Mouse (Mus musculus): ENCODE data around the gene Tagln3. TPM values are rescaled to one million over a fixed set of nuclear protein-coding genes. Genes with fewer than 3 reads are reported as not detected.
A peak's percentile ranks its signal among the peaks of the same experiment; 100 is the strongest.

Gene Tagln3
- polyA plus RNA-seq, 1 experiment from 2014 or later, result 8.9 TPM

DNA sequence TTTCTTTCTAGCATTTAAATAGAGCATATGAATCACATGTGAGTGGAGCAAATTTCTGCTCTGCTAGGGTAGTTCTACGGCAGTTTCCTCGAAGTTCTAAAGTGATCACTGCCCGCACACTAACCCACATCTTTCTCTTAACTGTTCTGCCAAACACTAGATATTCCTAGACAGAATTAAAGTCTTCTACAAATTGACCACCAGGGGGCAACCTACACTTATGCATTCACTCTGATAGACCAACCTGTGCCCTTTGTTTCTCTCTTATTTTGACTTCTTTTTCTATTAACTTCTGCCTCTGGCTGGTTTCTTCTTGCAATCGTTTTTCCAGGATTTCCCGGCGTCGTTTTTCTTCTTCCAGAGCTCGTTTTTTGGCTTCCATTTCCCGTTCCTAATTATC is 32.4 kb upstream of the Tagln3 start:
- Histone ChIP-seq H3K4me2 (replicated peaks) (no peak overlapping the region), H3K27me3 (no peaks in the 10 kb centered on the region), H3K36me3 (peaks cover 11% of the 10 kb centered on the region), H3K4me3 (replicated peaks) (no peak overlapping the region), H3K9me3 (replicated peaks) (no peaks in the 10 kb centered on the region), H3K4me1 (no peaks in the 10 kb centered on the region), H3K9ac (no peak overlapping the region), H3K27ac (replicated peaks) (no peak overlapping the region)
- 26% methylated on average over 9 of the region's 9 CpGs for WGBS
- no peak for ATAC-seq (ENCODE audit: insufficient number of reproducible peaks, low FRiP score, low TSS enrichment, low read depth)

- Histone ChIP-seq H3K4me1 (peaks cover 14% of the 10 kb centered on the region), H3K9me3 (replicated peaks) (no peaks in the 10 kb centered on the region), H3K9ac (no peak overlapping the region), H3K4me2 (replicated peaks) (peak overlapping the region; percentile 67), H3K4me3 (replicated peaks) (peak overlapping the region; percentile 86; the same call in 1 of the 2 replicates), H3K27me3 (no peaks in the 10 kb centered on the region), H3K27ac (replicated peaks) (no peak overlapping the region), H3K36me3 (peaks cover 13% of the 10 kb centered on the region; the same call in 1 of the 2 replicates)
- no peak for ATAC-seq (ENCODE audit: insufficient number of reproducible peaks, low FRiP score, low TSS enrichment, low read depth)
- 62% methylated on average over 4 of the region's 4 CpGs for WGBS
Observed at GRCm38 (mm10) chr16:45743591-45744144, 19.3 kb upstream of the Tagln3 start.

DNA sequence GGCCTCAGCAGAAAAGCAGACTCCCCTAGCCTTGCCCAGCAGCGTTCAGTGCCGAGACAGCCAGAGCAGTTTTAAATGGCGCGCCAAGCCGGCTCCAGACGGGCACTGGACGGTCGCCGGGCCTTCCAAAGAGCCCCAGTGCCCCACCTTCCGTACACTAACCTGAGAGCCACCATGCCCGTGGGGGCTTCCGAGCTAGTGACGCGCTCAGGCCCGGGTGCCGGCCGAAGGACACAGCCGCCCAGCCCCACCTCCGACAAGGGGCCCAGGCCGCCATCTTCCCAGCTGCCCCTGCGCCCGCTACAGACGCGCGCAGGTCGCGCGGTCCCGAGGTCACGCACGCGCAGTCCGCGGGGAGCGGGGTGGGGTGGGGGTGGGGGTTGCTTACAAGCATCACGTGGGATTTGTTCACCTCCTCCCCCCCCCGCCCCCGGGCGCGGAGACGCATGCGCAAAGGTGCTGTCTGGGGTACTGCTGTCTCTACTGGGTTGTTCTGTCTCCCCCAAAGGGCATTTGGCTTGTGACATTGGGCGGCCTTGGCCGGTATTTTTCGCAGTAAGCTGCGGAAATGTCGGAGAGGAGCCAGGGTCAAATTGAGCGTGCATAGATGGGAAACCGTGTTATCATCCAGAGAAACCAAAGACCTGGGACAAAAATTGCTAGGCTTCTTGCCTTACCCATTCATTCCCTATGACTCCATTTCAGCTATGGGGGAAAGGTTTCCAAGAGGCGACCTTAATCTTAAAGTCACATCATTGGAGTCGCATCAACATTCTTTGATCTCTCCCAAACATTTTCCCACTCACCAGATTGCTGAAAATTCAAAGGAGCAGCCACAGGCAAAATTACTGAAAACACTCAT is 18.4 kb upstream of the Tagln3 start, which contains the start of gene Abhd10:
Gene Abhd10, minus strand, starts transcription at position 341 of the 862 bp plus-strand sequence.
- peaks cover 5% of the 10 kb centered on the region; the same call in 1 of the 2 replicates for H3K36me3 ChIP-seq
- peaks cover 14% of the 10 kb centered on the region for H3K4me1 ChIP-seq
- no peaks in the 10 kb centered on the region for H3K27me3 ChIP-seq
- peak; percentile 97 for ATAC-seq (ENCODE audit: insufficient number of reproducible peaks, low FRiP score, low TSS enrichment, low read depth)
- H3K9ac ChIP-seq, result peak within 1 kb of the TSS; percentile 87
- H3K9me3 ChIP-seq (replicated peaks), result no peaks in the 10 kb centered on the region
- peak within 1 kb of the TSS; percentile 67 for H3K4me2 ChIP-seq (replicated peaks)
- H3K27ac ChIP-seq (replicated peaks), result peak within 1 kb of the TSS; percentile 94
- WGBS, result under 1% methylated on average over 51 of the region's 51 CpGs
- H3K4me3 ChIP-seq (replicated peaks), result peak within 1 kb of the TSS; percentile 86

GRCm38 (mm10) chr16:45737880-45738279 is 13.5 kb upstream of the Tagln3 start:
- no peaks in the 10 kb centered on the region for H3K9me3 ChIP-seq (replicated peaks)
- no peak overlapping the region for H3K27ac ChIP-seq (replicated peaks)
- 85% methylated on average over 8 of the region's 8 CpGs for WGBS
- H3K4me2 ChIP-seq (replicated peaks), result no peak overlapping the region
- H3K27me3 ChIP-seq, result no peaks in the 10 kb centered on the region
- peaks cover 5% of the 10 kb centered on the region for H3K4me1 ChIP-seq
- ATAC-seq (ENCODE audit: insufficient number of reproducible peaks, low FRiP score, low TSS enrichment, low read depth), result no peak
- peaks cover 30% of the 10 kb centered on the region for H3K36me3 ChIP-seq
- H3K9ac ChIP-seq, result no peak overlapping the region
- H3K4me3 ChIP-seq (replicated peaks), result no peak overlapping the region

DNA sequence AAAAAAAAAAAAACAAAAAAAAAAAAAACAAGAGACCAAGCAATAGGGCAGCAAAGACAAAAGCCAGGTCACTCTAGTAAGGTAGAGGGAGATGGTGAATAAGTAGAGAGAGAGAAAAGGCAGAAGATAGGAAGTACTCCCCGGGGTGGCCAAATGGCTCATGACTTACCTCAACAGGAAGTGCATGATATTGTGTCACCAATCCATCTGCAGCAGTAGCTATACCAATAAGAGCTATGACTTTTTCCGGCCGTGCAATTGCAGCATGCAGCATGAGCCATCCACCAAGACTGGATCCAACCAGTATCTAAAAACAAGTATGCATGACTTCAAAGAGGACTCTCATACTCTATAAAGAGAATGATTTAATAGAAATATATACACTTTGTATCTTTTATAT is 12.3 kb upstream of the Tagln3 start:
- Histone ChIP-seq H3K27ac (replicated peaks) (no peak overlapping the region), H3K4me2 (replicated peaks) (no peak overlapping the region), H3K9me3 (replicated peaks) (no peaks in the 10 kb centered on the region), H3K4me1 (peaks cover 5% of the 10 kb centered on the region), H3K27me3 (no peaks in the 10 kb centered on the region), H3K4me3 (replicated peaks) (no peak overlapping the region), H3K36me3 (peaks cover 34% of the 10 kb centered on the region), H3K9ac (no peak overlapping the region)
- WGBS, result 95% methylated on average over 3 of the region's 3 CpGs
- ATAC-seq (ENCODE audit: insufficient number of reproducible peaks, low FRiP score, low TSS enrichment, low read depth), result no peak

- WGBS, result 88% methylated on average over 5 of the region's 5 CpGs
- no peak overlapping the region for H3K4me3 ChIP-seq (replicated peaks)
- peaks cover 31% of the 10 kb centered on the region for H3K36me3 ChIP-seq
- H3K9me3 ChIP-seq (replicated peaks), result no peaks in the 10 kb centered on the region
- H3K9ac ChIP-seq, result no peak overlapping the region
- peaks cover 7% of the 10 kb centered on the region; the same call in 1 of the 2 replicates for H3K4me1 ChIP-seq
- H3K27me3 ChIP-seq, result no peaks in the 10 kb centered on the region
- ATAC-seq (ENCODE audit: insufficient number of reproducible peaks, low FRiP score, low TSS enrichment, low read depth), result no peak
- no peak overlapping the region for H3K4me2 ChIP-seq (replicated peaks)
- H3K27ac ChIP-seq (replicated peaks), result no peak overlapping the region
Observed at GRCm38 (mm10) chr16:45729163-45729562, 4.8 kb upstream of the Tagln3 start.

DNA sequence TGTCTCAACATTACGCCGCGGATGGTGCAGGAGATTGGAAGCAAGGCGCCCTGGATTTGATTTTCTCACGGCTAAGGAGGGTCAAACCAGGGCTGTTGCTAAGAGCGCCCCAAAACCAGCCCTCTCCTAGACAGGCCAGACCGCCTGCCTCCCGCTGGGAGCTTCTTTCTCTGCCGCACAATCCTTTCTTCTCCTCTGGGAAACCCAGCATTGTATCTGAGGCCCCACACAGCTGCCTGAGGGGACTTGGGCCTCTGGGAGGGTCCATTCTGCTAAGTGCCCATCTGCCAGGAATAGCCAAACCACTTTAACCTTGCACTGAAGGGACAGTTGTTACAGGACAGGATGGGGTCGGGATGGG is 314 bp upstream of the Tagln3 start:
- H3K9ac ChIP-seq, result peak overlapping the region; percentile 46
- peaks cover 16% of the 10 kb centered on the region for H3K4me1 ChIP-seq
- H3K4me2 ChIP-seq (replicated peaks), result peak overlapping the region; percentile 88
- no peaks in the 10 kb centered on the region for H3K9me3 ChIP-seq (replicated peaks)
- no peak overlapping the region for H3K27ac ChIP-seq (replicated peaks)
- no peaks in the 10 kb centered on the region for H3K27me3 ChIP-seq
- peaks cover 9% of the 10 kb centered on the region for H3K36me3 ChIP-seq
- peak overlapping the region; percentile 53 for H3K4me3 ChIP-seq (replicated peaks)
- 0 out of 2 replicates have a peak, but pooled peaks have one; percentile 36 for ATAC-seq (ENCODE audit: insufficient number of reproducible peaks, low FRiP score, low TSS enrichment, low read depth)
- under 1% methylated on average over 10 of the region's 10 CpGs for WGBS

DNA sequence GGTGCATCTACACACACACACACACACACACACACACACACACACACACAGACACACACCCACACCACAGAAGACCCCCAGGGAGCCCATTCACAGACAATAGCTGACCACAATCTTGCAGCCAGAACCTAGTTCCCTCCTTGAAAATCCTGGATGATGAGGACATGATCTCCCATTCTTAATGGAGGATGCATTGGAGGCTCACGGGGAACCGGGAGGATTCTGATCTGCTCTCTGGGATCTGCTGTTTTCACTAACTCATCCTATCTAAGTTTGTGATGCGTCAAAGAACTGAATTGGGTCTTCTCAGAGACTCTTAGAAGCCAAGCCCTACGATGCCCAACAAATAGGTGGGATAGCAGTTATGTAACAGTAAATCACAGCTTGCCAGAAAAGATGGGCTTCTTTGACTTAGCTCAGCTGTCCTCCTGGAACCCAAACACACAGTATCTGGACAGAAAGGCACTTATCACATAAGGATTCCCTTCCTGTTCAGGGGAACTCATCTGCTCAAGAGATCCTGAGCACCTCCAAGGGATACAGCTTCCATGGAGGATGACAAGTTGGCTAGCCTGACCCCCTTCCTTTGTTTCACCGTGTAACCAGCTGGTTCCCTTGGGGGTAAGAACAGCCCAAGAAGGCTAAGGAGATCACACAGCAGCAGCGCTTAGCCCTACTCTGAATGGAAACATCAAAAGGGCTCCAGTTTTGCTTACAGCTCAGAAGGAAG is 1.1 kb downstream of the Tagln3 start:
- H3K9me3 ChIP-seq (replicated peaks), result no peaks in the 10 kb centered on the region
- no peak overlapping the region for H3K9ac ChIP-seq
- H3K27me3 ChIP-seq, result no peaks in the 10 kb centered on the region
- peaks cover 16% of the 10 kb centered on the region for H3K4me1 ChIP-seq
- no peak for ATAC-seq (ENCODE audit: insufficient number of reproducible peaks, low FRiP score, low TSS enrichment, low read depth)
- H3K36me3 ChIP-seq, result peaks cover under 1% of the 10 kb centered on the region
- no peak overlapping the region for H3K27ac ChIP-seq (replicated peaks)
- H3K4me2 ChIP-seq (replicated peaks), result peak overlapping the region; percentile 88
- H3K4me3 ChIP-seq (replicated peaks), result peak overlapping the region; percentile 53
- WGBS, result 58% methylated on average over 6 of the region's 6 CpGs

GRCm38 (mm10) chr16:45722460-45722951 is 1.9 kb downstream of the Tagln3 start:
- ATAC-seq (ENCODE audit: insufficient number of reproducible peaks, low FRiP score, low TSS enrichment, low read depth), result no peak
- Histone ChIP-seq H3K9ac (no peak overlapping the region), H3K4me1 (peaks cover 16% of the 10 kb centered on the region), H3K27ac (replicated peaks) (no peak overlapping the region), H3K4me3 (replicated peaks) (no peak overlapping the region), H3K36me3 (no peaks in the 10 kb centered on the region), H3K4me2 (replicated peaks) (no peak overlapping the region), H3K9me3 (replicated peaks) (no peaks in the 10 kb centered on the region), H3K27me3 (no peaks in the 10 kb centered on the region)
- WGBS, result 78% methylated on average over 3 of the region's 3 CpGs

- no peaks in the 10 kb centered on the region for H3K36me3 ChIP-seq
- WGBS, result 85% methylated on average over 10 of the region's 10 CpGs
- no peaks in the 10 kb centered on the region for H3K27me3 ChIP-seq
Observed at GRCm38 (mm10) chr16:45720022-45720630, 4.3 kb downstream of the Tagln3 start.

More at GRCm38 (mm10) chr16:45720022-45720630, 4.3 kb downstream of the Tagln3 start:
- peaks cover 16% of the 10 kb centered on the region for H3K4me1 ChIP-seq
- no peak for ATAC-seq (ENCODE audit: insufficient number of reproducible peaks, low FRiP score, low TSS enrichment, low read depth)
- no peak overlapping the region for H3K27ac ChIP-seq (replicated peaks)
- no peak overlapping the region for H3K4me3 ChIP-seq (replicated peaks)
- 0 out of 2 replicates have a peak, but pooled peaks cover 6% of the 10 kb centered on the region for H3K9me3 ChIP-seq (replicated peaks)
- H3K4me2 ChIP-seq (replicated peaks), result no peak overlapping the region
- no peak overlapping the region for H3K9ac ChIP-seq
